Mouse (Mus musculus): ENCODE data around the gene Serpina12.

Serpina12 gene

DNA sequence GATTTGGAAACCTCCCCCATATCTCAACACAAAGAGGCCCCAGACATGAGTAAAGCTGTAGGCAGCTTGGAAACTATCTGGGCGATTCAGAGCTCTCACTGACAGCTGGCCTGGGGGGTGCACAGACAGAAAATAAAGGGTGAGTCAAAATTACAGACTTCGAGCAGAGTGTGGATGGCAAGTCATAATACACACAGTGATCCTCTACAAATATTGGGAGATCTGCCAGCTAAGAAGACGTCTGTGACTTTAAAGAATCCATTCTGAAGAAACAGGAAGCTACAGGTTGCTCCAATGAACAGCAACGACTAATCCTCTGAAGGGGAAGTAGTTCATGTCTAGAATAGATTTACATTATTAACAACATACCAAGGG lies 41.0 kb downstream of the Serpina12 start:
- no peak for DNase-seq (ENCODE audit: low spot score)

DNA sequence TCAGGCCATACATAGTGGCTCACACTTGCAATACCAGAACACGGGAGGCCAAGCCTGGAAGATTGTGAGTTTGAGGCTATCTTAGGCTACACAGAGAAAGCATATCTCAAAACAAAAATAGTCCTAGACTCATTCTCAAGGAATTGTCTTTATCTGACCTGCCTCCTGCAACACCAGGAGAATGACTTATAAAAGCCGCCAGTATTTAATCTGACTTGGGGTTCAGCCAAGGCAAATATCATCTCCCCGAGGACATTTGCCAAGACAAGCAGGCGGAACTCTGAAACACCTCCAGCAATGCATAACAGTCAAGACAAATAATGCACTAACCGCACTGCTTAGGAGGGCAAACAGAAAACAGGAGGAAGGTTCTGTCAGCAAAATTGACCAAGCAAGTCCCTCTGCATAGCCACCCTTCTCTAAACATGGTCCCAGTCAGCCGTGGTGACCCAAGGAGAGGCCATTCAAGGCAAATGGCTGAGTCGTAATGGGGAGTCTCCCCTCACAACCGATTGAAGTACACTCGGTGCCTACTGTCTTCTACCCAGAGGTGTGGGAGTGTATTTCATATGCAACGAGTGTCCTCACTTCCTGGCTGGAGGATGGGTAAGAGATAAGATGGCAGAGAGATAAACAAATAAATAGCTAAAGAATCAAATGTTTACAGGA lies 41.5 kb downstream of the Serpina12 start:
- DNase-seq (ENCODE audit: low spot score): no peak

DNA sequence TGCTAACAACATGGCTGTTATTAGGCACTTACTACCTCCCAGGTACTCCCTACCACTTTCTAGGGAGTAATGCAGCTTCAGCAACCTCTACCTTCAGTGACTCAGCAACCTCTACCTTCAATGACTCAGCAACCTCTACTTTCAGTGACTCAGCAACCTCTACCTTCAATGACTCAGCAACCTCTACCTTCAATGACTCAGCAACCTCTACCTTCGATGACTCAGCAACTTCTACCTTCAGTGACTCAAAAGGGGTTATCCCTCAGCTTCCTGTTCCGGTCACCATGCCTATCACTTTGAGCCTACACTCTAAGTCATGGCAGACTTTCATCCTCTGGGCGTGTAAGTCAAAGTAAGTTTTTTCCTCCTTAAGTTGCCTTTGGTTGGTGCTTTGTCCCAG lies 43.6 kb downstream of the Serpina12 start:
- DNase-seq (ENCODE audit: low spot score): no peak

DNA sequence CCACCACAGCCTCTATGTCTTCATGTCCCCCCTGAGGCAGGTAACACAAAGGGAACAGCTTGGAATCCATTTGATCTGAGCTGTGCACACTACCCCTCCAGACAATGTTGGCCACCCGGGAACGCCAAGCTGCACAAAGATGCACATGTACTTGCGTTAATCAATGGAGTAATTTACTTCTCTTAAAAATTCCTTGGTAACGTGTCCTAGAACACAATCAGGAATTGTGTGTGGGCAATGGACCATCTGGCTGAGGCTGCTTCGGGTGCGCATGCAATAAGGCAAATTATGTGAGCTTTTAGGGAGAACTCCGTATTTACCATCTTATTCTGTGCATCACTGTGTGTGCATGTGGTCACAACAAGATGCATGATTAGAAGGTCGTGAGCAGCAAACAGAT lies 44.6 kb downstream of the Serpina12 start:
- no peak for DNase-seq (ENCODE audit: low spot score)

DNA sequence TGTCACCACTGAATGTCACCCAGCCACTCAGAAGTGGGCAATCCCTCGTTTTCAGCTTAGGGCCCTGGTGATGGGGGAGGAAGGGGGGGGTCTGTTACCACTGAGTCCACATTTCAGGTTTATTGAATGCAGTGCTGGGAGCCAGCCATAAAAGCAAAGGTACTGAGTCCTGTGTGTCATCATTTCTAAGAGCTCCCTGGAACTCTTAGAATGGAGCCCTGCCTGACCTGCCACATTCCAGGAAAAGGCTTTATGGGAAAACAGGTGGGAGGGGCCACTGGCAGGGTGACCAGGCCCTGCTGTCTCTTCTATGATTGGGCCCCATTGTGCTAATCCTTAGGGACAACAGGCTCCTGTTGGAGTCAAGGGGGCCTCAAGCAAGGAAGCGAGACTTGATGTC lies 47.7 kb downstream of the Serpina12 start:
- DNase-seq (ENCODE audit: low spot score): no peak

DNA sequence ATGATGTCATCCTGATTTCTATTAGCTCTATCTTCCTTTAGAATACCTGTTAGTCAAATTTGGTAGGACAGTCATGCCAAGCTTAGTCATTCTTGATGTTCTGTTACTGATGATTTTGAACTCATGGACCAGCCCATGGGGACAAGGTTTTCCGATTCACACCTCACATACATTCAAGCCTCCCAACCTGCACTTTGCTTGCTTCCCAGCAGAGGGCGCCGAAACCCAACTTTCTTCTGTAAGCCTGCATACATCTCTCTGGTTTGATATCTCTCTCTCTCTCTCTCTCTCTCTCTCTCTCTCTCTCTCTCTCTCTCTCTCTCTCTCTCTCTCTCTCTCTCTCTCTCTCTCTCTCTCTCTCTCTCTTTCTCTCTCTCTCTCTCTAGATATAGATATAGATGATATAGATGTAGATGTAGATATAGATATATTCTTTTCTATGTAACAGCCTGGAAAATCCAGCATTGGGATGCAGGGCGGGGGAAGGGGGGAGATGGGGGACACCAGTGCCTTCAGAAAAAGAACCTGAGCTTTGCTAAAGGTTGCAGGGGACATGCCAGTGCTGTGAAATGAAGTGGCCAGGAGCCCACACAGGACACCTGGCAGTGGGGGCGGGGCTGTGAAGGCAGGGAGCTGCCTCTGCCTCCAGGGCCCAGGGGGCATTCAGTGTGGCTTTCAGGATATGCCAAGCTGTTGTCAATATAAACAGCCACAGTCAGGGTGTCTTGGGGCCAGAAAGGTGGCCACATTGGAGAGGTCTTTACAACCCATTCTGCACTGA lies 48.8 kb downstream of the Serpina12 start:
- peak; percentile 76 for DNase-seq (ENCODE audit: low spot score)

DNA sequence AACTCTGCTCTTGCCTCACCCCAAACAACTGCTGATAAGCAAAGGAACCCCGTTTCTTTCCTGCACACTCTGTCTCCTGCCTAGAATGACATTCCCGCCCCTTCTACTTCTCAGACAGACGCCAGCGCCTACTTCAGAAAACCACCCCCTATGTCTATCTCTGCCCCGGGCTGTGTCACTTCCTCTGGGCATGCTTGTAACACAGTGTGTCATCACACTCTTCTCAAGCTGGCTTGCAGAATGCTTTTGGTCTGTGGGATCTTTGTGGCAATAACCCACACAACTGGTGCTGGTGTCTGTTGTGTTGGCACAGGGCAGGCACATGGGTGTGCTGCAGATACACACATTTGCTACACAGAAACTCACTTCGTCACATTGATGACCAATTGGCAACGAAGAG lies 51.3 kb downstream of the Serpina12 start:
- DNase-seq (ENCODE audit: low spot score): no peak

DNA sequence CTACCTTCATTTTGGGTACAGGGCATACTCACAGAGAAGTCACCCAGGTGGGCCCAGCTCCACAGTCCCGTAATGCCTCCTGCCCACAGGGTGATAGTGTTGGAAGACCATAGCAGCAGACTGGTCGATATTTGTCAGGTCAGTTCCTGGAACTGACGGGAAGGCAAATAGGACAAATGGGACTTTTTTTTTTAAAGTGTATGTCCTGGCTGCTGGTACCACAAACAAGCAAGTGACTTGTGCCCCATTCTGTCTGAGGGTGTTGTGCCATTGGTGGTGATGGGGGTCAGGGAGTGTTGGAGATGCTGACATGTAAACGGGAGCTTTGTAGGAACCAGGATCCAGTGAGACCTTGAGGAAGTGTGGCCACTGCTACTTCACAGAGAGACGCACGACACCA lies 54.4 kb downstream of the Serpina12 start, which contains the start of gene Serpina11:
Gene Serpina11 (minus strand): TSS at position 101 of the 400 bp plus-strand sequence.
- no peak for DNase-seq (ENCODE audit: low spot score)

DNA sequence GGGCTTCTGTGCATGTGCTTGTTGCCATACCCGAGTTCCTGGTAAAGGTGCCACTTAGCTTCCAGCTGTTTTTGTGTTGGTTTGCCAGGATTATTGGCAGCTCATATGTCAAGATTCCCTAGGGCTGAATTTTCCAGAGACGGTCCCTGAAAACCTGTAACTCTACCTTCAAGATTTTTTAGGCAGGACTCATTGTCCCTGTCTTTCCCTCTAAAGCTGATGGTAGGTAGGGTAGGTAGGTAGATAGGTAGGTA lies 54.8 kb downstream of the Serpina12 start:
- no peak for DNase-seq (ENCODE audit: low spot score)

DNA sequence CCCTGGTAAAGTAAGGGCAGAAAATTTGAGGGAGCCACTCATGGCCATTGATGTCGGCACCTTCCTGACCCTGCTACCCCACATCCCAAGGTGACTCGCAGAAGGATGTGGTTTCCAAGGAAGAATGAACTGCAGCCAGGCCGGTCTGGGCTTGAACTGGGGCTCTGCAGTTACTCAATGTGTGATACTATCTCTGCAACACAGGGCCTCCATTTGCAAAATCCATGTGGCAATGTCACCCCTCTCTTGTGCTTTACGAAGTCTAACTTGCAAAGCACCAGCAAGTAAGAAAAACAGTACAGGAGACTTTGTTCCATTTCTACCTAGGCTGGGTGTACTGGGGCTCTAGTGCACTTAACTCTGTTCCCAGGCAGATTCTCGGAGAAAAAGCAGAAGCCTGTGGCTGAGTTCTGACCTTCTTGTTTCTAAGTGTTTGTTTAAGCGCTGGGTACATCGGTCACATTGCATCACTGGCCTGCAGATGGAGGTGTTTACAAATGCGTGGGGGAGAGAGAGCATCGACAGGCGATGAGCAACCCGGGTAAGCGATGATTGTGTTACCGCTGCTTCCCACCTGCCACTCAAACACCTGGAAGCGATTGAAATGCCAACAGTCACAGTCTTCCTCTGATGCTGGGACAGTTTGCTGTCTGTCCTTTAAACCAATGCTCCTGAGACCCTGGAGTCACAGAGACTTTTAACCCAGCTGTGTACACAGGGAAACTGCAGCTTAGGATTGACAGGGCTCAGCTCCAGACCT lies 55.3 kb downstream of the Serpina12 start:
- no peak for DNase-seq (ENCODE audit: low spot score)

DNA sequence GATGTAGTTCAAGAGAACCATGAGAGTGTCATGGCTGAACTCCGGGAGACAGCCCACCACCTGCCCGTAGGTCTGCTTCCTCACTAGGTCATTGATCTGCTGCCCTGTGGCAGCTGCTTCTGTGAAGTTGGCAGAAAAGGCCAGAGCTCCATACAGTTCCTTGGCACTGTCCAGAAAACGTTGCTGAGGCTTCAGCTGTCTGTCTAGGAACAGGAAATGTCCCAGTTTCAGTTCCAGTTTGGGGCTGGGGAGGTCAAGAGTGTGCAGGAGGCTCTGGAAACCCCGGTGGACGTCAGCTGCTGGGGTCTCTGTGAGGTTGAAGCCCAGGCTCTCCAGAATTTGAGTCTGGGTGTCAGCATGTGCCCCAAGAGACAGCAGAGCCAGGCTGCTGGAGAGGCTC lies 58.4 kb downstream of the Serpina12 start:
- no peak for DNase-seq (ENCODE audit: low spot score)

DNA sequence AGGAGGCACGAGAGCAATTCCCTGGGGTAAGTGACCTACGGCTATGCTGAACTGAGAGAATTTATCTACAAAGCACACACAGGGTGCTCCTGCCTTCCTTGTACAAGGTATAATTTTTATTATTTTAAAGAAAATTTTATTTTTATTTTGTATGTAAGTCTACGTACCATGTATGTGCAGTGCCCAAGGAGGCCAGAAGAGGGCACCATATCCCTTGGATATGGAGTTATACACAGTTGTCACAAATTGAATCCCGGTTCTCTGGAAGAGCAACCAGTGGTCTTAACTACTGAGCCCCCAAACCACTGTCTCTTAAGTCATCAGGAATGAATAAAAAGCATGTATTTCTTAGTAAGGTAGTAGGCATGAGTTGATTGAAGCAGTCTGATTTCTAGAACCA lies 59.3 kb downstream of the Serpina12 start:
- DNase-seq (ENCODE audit: low spot score): peak; percentile 76

DNA sequence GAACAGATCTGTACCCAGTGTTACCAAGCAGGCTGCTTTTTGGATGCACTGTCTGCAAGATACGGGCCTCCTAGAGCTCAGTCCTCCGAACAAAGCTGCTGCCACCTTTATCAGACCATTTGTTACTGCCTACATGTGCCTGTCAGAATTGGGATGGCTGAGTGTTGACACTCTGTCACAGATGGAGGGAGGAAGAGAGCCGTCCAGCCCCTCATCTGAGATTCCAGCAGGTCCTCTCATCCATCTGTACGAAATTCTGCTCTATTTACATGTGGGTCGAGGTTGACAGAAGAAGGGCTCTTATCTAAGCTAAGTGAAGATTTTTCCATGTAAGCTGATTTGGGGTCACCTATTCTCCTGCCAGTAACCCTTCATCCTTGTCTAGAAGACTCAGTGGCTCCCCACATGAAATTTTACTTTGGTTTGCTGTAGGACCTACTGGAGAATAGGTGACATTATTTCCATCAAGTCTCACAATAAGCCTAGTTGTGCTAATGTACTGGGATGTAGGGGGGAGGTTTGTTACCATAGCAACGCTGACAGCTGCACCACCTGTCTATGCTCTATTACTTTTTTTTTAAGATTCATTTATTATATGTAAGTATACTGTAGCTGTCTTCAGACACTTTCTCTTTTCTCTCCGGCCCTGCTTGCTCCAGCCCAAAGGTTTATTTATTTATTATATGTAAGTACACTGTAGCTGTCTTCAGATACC lies 62.4 kb downstream of the Serpina12 start:
- DNase-seq (ENCODE audit: low spot score): no peak
